Mouse (Mus musculus): ENCODE measurements around the gene Ubap1l. TPM values are rescaled to one million over a fixed set of nuclear protein-coding genes. Genes with fewer than 3 reads are reported as not detected.

The Ubap1l gene
- polyA plus RNA-seq, 1 experiment from 2014 or later: 0.98 TPM

DNA sequence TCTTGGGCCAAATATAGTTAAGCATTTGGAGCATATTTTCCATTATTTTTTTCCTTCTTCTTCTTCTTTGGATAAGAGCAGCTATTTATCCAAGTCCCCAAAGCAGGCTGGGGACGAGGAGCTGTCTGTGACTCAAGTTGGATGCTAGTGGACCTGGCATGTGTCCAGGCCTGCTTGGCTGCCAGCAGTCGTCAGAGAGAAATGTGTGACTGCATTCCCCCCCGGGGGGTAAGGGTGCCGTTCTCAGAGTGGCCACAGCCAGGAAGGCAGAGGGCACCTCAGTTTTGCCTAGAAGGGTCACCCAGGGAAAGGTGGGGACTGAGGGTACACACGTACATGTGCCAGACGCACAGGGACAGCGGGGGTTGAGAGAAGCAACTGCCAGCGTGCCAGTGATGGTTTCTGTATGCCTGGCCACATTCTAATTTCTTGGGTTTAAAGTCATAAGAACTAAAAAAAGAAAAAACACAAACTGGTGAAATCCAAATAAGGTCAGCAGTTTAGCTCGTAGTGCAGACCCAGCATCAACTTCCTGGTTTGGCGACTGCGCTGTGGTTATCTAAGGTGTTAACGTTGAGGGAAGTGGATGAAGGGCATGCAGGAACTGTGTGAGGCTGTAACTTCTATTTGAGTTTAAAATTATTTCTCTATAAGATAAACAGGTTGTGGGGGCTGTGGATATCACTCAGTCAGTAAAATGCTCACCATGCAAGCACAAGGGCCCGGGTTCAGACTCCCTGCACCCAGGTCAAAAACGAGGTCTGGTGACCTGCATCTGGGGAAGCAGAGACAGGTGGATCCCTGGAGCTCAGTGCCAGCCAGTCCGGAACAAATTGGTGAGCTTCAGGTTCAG, 43.7 kb downstream of the Ubap1l start:
- Histone ChIP-seq H3K27me3 (replicated peaks; ENCODE audit: control insufficient read depth, insufficient read depth, low read length) (no peaks in the 10 kb centered on the region), H3K27ac (ENCODE audit: low read length) (no peak overlapping the region), H3K9me3 (ENCODE audit: control insufficient read depth, low read length) (no peaks in the 10 kb centered on the region), H3K4me1 (replicated peaks; ENCODE audit: control insufficient read depth, insufficient read depth, low read length) (peaks cover 3% of the 10 kb centered on the region; the same call in 1 of the 2 replicates), H3K4me3 (replicated peaks; ENCODE audit: low read length) (no peak overlapping the region), H3K9ac (replicated peaks; ENCODE audit: low read depth, low read length) (no peak overlapping the region), H3K4me2 (ENCODE audit: low read length) (no peak overlapping the region), H3K36me3 (ENCODE audit: control insufficient read depth, insufficient read depth) (no peaks in the 10 kb centered on the region)
- 62% methylated on average over 15 of the region's 15 CpGs for WGBS
- no peak for ATAC-seq

- H3K9me3 ChIP-seq (ENCODE audit: control insufficient read depth, low read length): no peaks in the 10 kb centered on the region
- H3K27me3 ChIP-seq (replicated peaks; ENCODE audit: control insufficient read depth, insufficient read depth, low read length): no peaks in the 10 kb centered on the region
- ATAC-seq: no peak
- H3K27ac ChIP-seq (ENCODE audit: low read length): no peak overlapping the region
- 84% methylated on average over 2 of the region's 2 CpGs for WGBS
- peaks cover 3% of the 10 kb centered on the region; the same call in 1 of the 2 replicates for H3K4me1 ChIP-seq (replicated peaks; ENCODE audit: control insufficient read depth, insufficient read depth, low read length)
- H3K9ac ChIP-seq (replicated peaks; ENCODE audit: low read depth, low read length): no peak overlapping the region
- H3K4me3 ChIP-seq (replicated peaks; ENCODE audit: low read length): no peak overlapping the region
- no peak overlapping the region for H3K4me2 ChIP-seq (ENCODE audit: low read length)
- no peaks in the 10 kb centered on the region for H3K36me3 ChIP-seq (ENCODE audit: control insufficient read depth, insufficient read depth)
Observed at GRCm38 (mm10) chr9:65405184-65405449, 44.3 kb downstream of the Ubap1l start.

DNA sequence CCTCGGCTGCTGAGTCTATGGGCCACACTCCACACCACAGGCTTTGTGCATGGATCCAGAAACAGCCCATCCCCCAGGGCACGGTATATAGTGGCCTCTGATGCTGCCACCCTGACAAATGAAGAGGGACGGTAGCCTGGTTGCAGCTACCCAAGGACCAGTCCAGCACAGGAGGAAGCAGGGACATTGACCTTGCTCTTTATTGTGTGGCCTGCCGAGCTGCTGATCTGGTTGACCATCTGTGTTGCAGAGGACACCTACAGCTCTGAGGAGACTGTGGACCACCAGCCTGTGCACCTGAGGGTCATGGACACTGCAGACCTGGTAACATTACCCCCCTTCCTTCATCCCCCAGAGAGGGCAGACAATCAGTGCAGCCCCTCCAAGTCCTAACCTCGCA, 46.5 kb downstream of the Ubap1l start:
- 87% methylated on average over 5 of the region's 5 CpGs for WGBS

DNA sequence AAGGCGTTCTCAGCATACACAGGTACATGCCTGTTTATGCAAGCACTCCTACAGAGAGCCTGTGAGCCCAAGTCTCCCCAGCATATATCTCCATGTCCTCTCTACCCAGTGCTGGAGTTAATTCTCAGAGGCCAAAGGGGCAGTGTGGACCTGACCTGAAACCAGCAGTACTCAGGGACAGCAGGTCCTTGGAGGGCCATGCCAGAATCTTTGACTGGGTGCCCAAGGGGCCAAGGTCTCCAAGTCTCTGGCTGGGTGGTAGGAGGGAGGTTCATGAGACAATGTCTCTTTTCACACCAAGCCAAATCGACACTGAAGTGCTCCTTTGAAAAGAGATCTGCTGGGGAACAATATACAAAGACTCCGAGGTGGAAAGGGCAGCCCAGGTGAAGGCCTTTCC, 47.0 kb downstream of the Ubap1l start:
- peaks cover 3% of the 10 kb centered on the region; the same call in 1 of the 2 replicates for H3K4me1 ChIP-seq (replicated peaks; ENCODE audit: control insufficient read depth, insufficient read depth, low read length)
- no peak overlapping the region for H3K4me2 ChIP-seq (ENCODE audit: low read length)
- 78% methylated on average over 3 of the region's 3 CpGs for WGBS
- ATAC-seq: no peak
- no peaks in the 10 kb centered on the region for H3K27me3 ChIP-seq (replicated peaks; ENCODE audit: control insufficient read depth, insufficient read depth, low read length)
- no peak overlapping the region for H3K27ac ChIP-seq (ENCODE audit: low read length)
- no peak overlapping the region for H3K4me3 ChIP-seq (replicated peaks; ENCODE audit: low read length)
- H3K9me3 ChIP-seq (ENCODE audit: control insufficient read depth, low read length): no peaks in the 10 kb centered on the region
- no peaks in the 10 kb centered on the region for H3K36me3 ChIP-seq (ENCODE audit: control insufficient read depth, insufficient read depth)
- no peak overlapping the region for H3K9ac ChIP-seq (replicated peaks; ENCODE audit: low read depth, low read length)

More for the DNA sequence above, 46.5 kb downstream of the Ubap1l start:
- Histone ChIP-seq H3K4me1 (replicated peaks; ENCODE audit: control insufficient read depth, insufficient read depth, low read length) (peaks cover 3% of the 10 kb centered on the region; the same call in 1 of the 2 replicates), H3K9me3 (ENCODE audit: control insufficient read depth, low read length) (no peaks in the 10 kb centered on the region), H3K9ac (replicated peaks; ENCODE audit: low read depth, low read length) (no peak overlapping the region), H3K4me2 (ENCODE audit: low read length) (no peak overlapping the region), H3K36me3 (ENCODE audit: control insufficient read depth, insufficient read depth) (no peaks in the 10 kb centered on the region), H3K27me3 (replicated peaks; ENCODE audit: control insufficient read depth, insufficient read depth, low read length) (no peaks in the 10 kb centered on the region), H3K27ac (ENCODE audit: low read length) (no peak overlapping the region), H3K4me3 (replicated peaks; ENCODE audit: low read length) (no peak overlapping the region)
- no peak for ATAC-seq

- Histone ChIP-seq H3K4me1 (replicated peaks; ENCODE audit: control insufficient read depth, insufficient read depth, low read length) (peaks cover 3% of the 10 kb centered on the region; the same call in 1 of the 2 replicates), H3K27me3 (replicated peaks; ENCODE audit: control insufficient read depth, insufficient read depth, low read length) (no peaks in the 10 kb centered on the region), H3K4me2 (ENCODE audit: low read length) (no peak overlapping the region), H3K27ac (ENCODE audit: low read length) (no peak overlapping the region), H3K9me3 (ENCODE audit: control insufficient read depth, low read length) (no peaks in the 10 kb centered on the region), H3K9ac (replicated peaks; ENCODE audit: low read depth, low read length) (no peak overlapping the region), H3K36me3 (ENCODE audit: control insufficient read depth, insufficient read depth) (no peaks in the 10 kb centered on the region), H3K4me3 (replicated peaks; ENCODE audit: low read length) (no peak overlapping the region)
- 73% methylated on average over 5 of the region's 5 CpGs for WGBS
- no peak for ATAC-seq
Observed at GRCm38 (mm10) chr9:65408871-65409295, 48.0 kb downstream of the Ubap1l start.

- no peaks in the 10 kb centered on the region for H3K36me3 ChIP-seq (ENCODE audit: control insufficient read depth, insufficient read depth)
- no peak overlapping the region for H3K9ac ChIP-seq (replicated peaks; ENCODE audit: low read depth, low read length)
- no peaks in the 10 kb centered on the region for H3K4me1 ChIP-seq (replicated peaks; ENCODE audit: control insufficient read depth, insufficient read depth, low read length)
- no peaks in the 10 kb centered on the region for H3K27me3 ChIP-seq (replicated peaks; ENCODE audit: control insufficient read depth, insufficient read depth, low read length)
- 91% methylated on average over 8 of the region's 8 CpGs for WGBS
- no peaks in the 10 kb centered on the region for H3K9me3 ChIP-seq (ENCODE audit: control insufficient read depth, low read length)
- H3K4me2 ChIP-seq (ENCODE audit: low read length): no peak overlapping the region
- no peak overlapping the region for H3K27ac ChIP-seq (ENCODE audit: low read length)
- no peak for ATAC-seq
- no peak overlapping the region for H3K4me3 ChIP-seq (replicated peaks; ENCODE audit: low read length)
Observed at GRCm38 (mm10) chr9:65410378-65410777, 49.5 kb downstream of the Ubap1l start.

DNA sequence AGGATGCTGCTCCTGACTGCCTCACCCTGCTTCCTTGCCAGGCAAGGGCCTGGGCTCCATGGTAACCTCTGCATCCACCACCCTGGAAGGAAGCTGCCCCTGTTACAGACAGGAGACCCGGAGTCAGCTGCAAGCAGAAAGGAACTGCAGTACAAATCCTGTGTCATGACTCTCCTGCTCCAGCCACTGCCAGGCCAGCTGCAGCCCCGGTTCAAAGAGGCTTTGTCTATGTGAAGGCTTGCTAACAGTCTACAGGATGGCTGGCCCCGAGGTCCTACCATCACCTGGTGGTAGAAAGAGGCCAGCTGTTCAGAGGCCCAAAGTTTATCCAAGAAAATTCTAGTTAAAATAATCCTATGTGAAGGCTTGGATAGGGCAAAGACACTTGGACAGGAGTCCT, 50.5 kb downstream of the Ubap1l start:
- Histone ChIP-seq H3K27me3 (replicated peaks; ENCODE audit: control insufficient read depth, insufficient read depth, low read length) (no peaks in the 10 kb centered on the region), H3K4me1 (replicated peaks; ENCODE audit: control insufficient read depth, insufficient read depth, low read length) (no peaks in the 10 kb centered on the region), H3K9ac (replicated peaks; ENCODE audit: low read depth, low read length) (no peak overlapping the region), H3K27ac (ENCODE audit: low read length) (no peak overlapping the region), H3K4me2 (ENCODE audit: low read length) (no peak overlapping the region), H3K9me3 (ENCODE audit: control insufficient read depth, low read length) (no peaks in the 10 kb centered on the region), H3K4me3 (replicated peaks; ENCODE audit: low read length) (no peak overlapping the region), H3K36me3 (ENCODE audit: control insufficient read depth, insufficient read depth) (no peaks in the 10 kb centered on the region)
- no peak for ATAC-seq
- WGBS: 72% methylated on average over 3 of the region's 3 CpGs

DNA sequence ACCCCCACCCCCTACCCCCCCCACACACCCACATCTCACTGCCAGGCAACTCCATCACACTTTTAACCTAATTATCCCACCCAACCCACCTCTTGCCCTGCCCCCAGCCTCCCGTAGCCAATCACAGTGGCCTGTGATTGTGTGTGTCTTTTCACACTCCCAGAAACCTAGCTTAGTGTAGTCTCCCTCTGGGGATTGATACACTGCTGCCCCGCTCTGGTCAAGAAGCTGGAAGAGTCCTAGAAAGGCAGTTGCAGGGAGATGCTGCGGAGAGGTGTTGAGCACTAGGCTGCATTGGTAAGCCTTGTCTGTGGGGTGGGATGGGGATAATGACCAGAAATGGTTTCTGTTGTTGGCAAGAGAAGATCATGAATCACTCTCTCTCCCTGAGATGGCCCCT, 56.9 kb downstream of the Ubap1l start:
- no peaks in the 10 kb centered on the region for H3K36me3 ChIP-seq (ENCODE audit: control insufficient read depth, insufficient read depth)
- H3K27me3 ChIP-seq (replicated peaks; ENCODE audit: control insufficient read depth, insufficient read depth, low read length): no peaks in the 10 kb centered on the region
- H3K9me3 ChIP-seq (ENCODE audit: control insufficient read depth, low read length): no peaks in the 10 kb centered on the region
- ATAC-seq: no peak
- no peak overlapping the region for H3K4me3 ChIP-seq (replicated peaks; ENCODE audit: low read length)
- no peak overlapping the region for H3K9ac ChIP-seq (replicated peaks; ENCODE audit: low read depth, low read length)
- 40% methylated on average over 3 of the region's 3 CpGs for WGBS
- H3K27ac ChIP-seq (ENCODE audit: low read length): no peak overlapping the region
- no peaks in the 10 kb centered on the region for H3K4me1 ChIP-seq (replicated peaks; ENCODE audit: control insufficient read depth, insufficient read depth, low read length)
- H3K4me2 ChIP-seq (ENCODE audit: low read length): no peak overlapping the region

DNA sequence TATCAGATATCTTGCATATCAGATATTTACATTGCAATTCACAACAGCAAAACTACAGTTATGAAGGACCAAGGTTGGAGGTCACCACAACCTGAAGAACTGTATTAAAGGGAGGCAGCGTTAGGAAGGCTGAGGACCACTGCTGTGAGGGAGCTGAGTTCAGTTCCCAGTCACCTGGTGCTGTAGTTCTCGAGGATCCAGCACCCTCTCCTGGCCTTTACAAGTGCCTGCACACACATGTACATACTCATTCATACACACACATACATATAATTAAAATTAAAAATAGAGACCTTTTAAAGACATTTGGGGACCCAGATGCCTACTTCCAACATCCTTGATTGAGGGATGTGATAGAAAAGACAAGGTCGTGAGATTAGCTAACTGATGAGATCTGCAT, 58.8 kb downstream of the Ubap1l start:
- H3K9ac ChIP-seq (replicated peaks; ENCODE audit: low read depth, low read length): no peak overlapping the region
- H3K4me1 ChIP-seq (replicated peaks; ENCODE audit: control insufficient read depth, insufficient read depth, low read length): no peaks in the 10 kb centered on the region
- no peak overlapping the region for H3K27ac ChIP-seq (ENCODE audit: low read length)
- H3K36me3 ChIP-seq (ENCODE audit: control insufficient read depth, insufficient read depth): no peaks in the 10 kb centered on the region
- no peaks in the 10 kb centered on the region for H3K9me3 ChIP-seq (ENCODE audit: control insufficient read depth, low read length)
- no peak for ATAC-seq
- no peak overlapping the region for H3K4me3 ChIP-seq (replicated peaks; ENCODE audit: low read length)
- 70% methylated on average over 3 of the region's 3 CpGs for WGBS
- H3K4me2 ChIP-seq (ENCODE audit: low read length): no peak overlapping the region
- no peaks in the 10 kb centered on the region for H3K27me3 ChIP-seq (replicated peaks; ENCODE audit: control insufficient read depth, insufficient read depth, low read length)

All from forebrain, embryonic 16.5 days (tissue).